Mouse (Mus musculus) midbrain, embryonic 11.5 days (tissue): ENCODE data around the gene Dpp6. TPM values are rescaled to one million over a fixed set of nuclear protein-coding genes. Genes with fewer than 3 reads are reported as not detected.
A peak's percentile ranks its signal among the peaks of the same experiment; 100 is the strongest.

Experiments used
- ATAC-seq: fragments of 200-750 bp; cut with Nextera tagmentation; 2 replicates; pipeline ENCODE4 v1.8.0; 2017; ENCODE audit warnings: moderate TSS enrichment, moderate library complexity; ENCODE audit not compliant: low FRiP score
- DNase-seq: peaks from one replicate; pipeline ENCODE4 v3.0.0; 2015; ENCODE audit warnings: low spot score; ENCODE audit errors: missing footprints
- H3K27ac ChIP-seq: fragments of 300-500 bp; sonication (generic); 2 replicates; pipeline ENCODE4 v1.5.1; 2014; ENCODE audit warnings: low read depth, low read length
- H3K27me3 ChIP-seq: fragments of 300-500 bp; sonication (generic); 2 replicates; pipeline ENCODE4 v1.6.1; 2014; ENCODE audit warnings: mild to moderate bottlenecking, low read length, moderate library complexity, mixed read lengths; ENCODE audit not compliant: control insufficient read depth, insufficient read depth
- H3K36me3 ChIP-seq: fragments of 300-500 bp; sonication (generic); 2 replicates; pipeline ENCODE4 v1.6.1; 2014; ENCODE audit warnings: mild to moderate bottlenecking, low read length, moderate library complexity, mixed read lengths; ENCODE audit not compliant: control insufficient read depth, insufficient read depth
- H3K4me1 ChIP-seq: fragments of 300-500 bp; sonication (generic); 2 replicates; pipeline ENCODE4 v1.6.1; 2014; ENCODE audit warnings: low read length; ENCODE audit not compliant: control insufficient read depth, insufficient read depth
- H3K4me2 ChIP-seq: fragments of 300-500 bp; sonication (generic); 2 replicates; pipeline ENCODE4 v1.6.1; 2014; ENCODE audit warnings: mild to moderate bottlenecking, moderate library complexity
- H3K4me3 ChIP-seq: fragments of 300-500 bp; sonication (generic); 2 replicates; pipeline ENCODE4 v1.5.1; 2014; ENCODE audit warnings: low read depth, low read length
- H3K9ac ChIP-seq: fragments of 300-500 bp; sonication (generic); 2 replicates; pipeline ENCODE4 v1.6.1; 2014; ENCODE audit warnings: low read length
- H3K9me3 ChIP-seq: fragments of 300-500 bp; sonication (generic); 2 replicates; pipeline ENCODE4 v1.6.1; 2016; ENCODE audit warnings: low read length; ENCODE audit not compliant: control insufficient read depth
- WGBS: fragments of 180-500 bp; shearing (Covaris S2); extraction: QIAGEN DNeasy Blood & Tissue Kit; methylation state at CpG from one replicate; pipeline ENCODE4 v1.1.7; 2014; 5-methylcytosine and 5-hydroxymethylcytosine counted together
- polyA plus RNA-seq: library from polyadenylated mRNA; unstranded; fragments of >200 nt; fragmentation: Nextera tagmentation; extraction: Ambion mirVana; gene quantifications from 2 replicates; pipeline ENCODE4 v1.2.1, GENCODE M21; 2014

Gene Dpp6
- polyA plus RNA-seq, 1 experiment from 2014 or later: 13.4 TPM

GRCm38 (mm10) chr5:27292236-27292635 is 475.2 kb downstream of the Dpp6 start:
- no peaks in the 10 kb centered on the region for H3K27me3 ChIP-seq
- no peaks in the 10 kb centered on the region for H3K9me3 ChIP-seq
- H3K27ac ChIP-seq: no peak overlapping the region
- no peak overlapping the region for H3K4me2 ChIP-seq
- ATAC-seq (no peak), DNase-seq (no peak)
- H3K4me3 ChIP-seq: no peak overlapping the region
- no peaks in the 10 kb centered on the region for H3K4me1 ChIP-seq
- WGBS: 85% methylated on average over 7 of the region's 7 CpGs
- no peak overlapping the region for H3K9ac ChIP-seq
- no peaks in the 10 kb centered on the region for H3K36me3 ChIP-seq

GRCm38 (mm10) chr5:27304115-27304514 is 487.1 kb downstream of the Dpp6 start:
- no peak overlapping the region for H3K27ac ChIP-seq
- no peaks in the 10 kb centered on the region for H3K9me3 ChIP-seq
- H3K27me3 ChIP-seq: no peaks in the 10 kb centered on the region
- no peaks in the 10 kb centered on the region for H3K4me1 ChIP-seq
- no peak overlapping the region for H3K4me2 ChIP-seq
- DNase-seq: no peak
- H3K4me3 ChIP-seq: no peak overlapping the region
- no peak for ATAC-seq
- H3K9ac ChIP-seq: no peak overlapping the region
- H3K36me3 ChIP-seq: no peaks in the 10 kb centered on the region
- 84% methylated on average over 2 of the region's 2 CpGs for WGBS

- ATAC-seq (0 out of 2 replicates have a peak, but pooled peaks have one; percentile 44), DNase-seq (no peak)
- Histone ChIP-seq H3K36me3 (no peaks in the 10 kb centered on the region), H3K27ac (no peak overlapping the region), H3K27me3 (no peaks in the 10 kb centered on the region), H3K4me2 (no peak overlapping the region), H3K9me3 (no peaks in the 10 kb centered on the region), H3K4me1 (no peaks in the 10 kb centered on the region), H3K9ac (no peak overlapping the region), H3K4me3 (no peak overlapping the region)
- 72% methylated on average over 4 of the region's 4 CpGs for WGBS
Observed at GRCm38 (mm10) chr5:27306497-27307152, 489.6 kb downstream of the Dpp6 start.

GRCm38 (mm10) chr5:27310217-27310616 is 493.2 kb downstream of the Dpp6 start:
- Histone ChIP-seq H3K27me3 (no peaks in the 10 kb centered on the region), H3K9ac (no peak overlapping the region), H3K4me3 (no peak overlapping the region), H3K9me3 (no peaks in the 10 kb centered on the region), H3K27ac (no peak overlapping the region), H3K4me2 (no peak overlapping the region), H3K4me1 (no peaks in the 10 kb centered on the region), H3K36me3 (no peaks in the 10 kb centered on the region)
- ATAC-seq (no peak), DNase-seq (no peak)
- whole genome bisulfite sequencing: 76% methylated on average over 2 of the region's 2 CpGs

GRCm38 (mm10) chr5:27316674-27317073 is 499.7 kb downstream of the Dpp6 start:
- Histone ChIP-seq H3K36me3 (no peaks in the 10 kb centered on the region), H3K4me3 (no peak overlapping the region), H3K27ac (no peak overlapping the region), H3K9me3 (no peaks in the 10 kb centered on the region), H3K4me2 (no peak overlapping the region), H3K27me3 (no peaks in the 10 kb centered on the region), H3K4me1 (no peaks in the 10 kb centered on the region), H3K9ac (no peak overlapping the region)
- ATAC-seq (no peak), DNase-seq (no peak)
- 64% methylated on average over 1 of the region's 1 CpGs for WGBS

- Histone ChIP-seq H3K4me1 (no peaks in the 10 kb centered on the region), H3K27me3 (no peaks in the 10 kb centered on the region), H3K36me3 (no peaks in the 10 kb centered on the region), H3K4me2 (no peak overlapping the region), H3K9ac (no peak overlapping the region), H3K4me3 (no peak overlapping the region), H3K27ac (no peak overlapping the region), H3K9me3 (no peaks in the 10 kb centered on the region)
- DNase-seq: no peak
- no peak for ATAC-seq
Observed at GRCm38 (mm10) chr5:27317264-27317663, 500.3 kb downstream of the Dpp6 start.

GRCm38 (mm10) chr5:27317832-27318231 is 500.8 kb downstream of the Dpp6 start:
- no peaks in the 10 kb centered on the region for H3K4me1 ChIP-seq
- H3K9me3 ChIP-seq: no peaks in the 10 kb centered on the region
- H3K27me3 ChIP-seq: no peaks in the 10 kb centered on the region
- H3K9ac ChIP-seq: no peak overlapping the region
- H3K36me3 ChIP-seq: no peaks in the 10 kb centered on the region
- H3K27ac ChIP-seq: no peak overlapping the region
- no peak overlapping the region for H3K4me3 ChIP-seq
- DNase-seq (no peak), ATAC-seq (no peak)
- 83% methylated on average over 1 of the region's 1 CpGs for WGBS
- no peak overlapping the region for H3K4me2 ChIP-seq

- Histone ChIP-seq H3K27ac (no peak overlapping the region), H3K4me1 (no peaks in the 10 kb centered on the region), H3K4me2 (no peak overlapping the region), H3K9me3 (no peaks in the 10 kb centered on the region), H3K27me3 (no peaks in the 10 kb centered on the region), H3K9ac (no peak overlapping the region), H3K4me3 (no peak overlapping the region), H3K36me3 (no peaks in the 10 kb centered on the region)
- no peak for ATAC-seq
- no peak for DNase-seq
- WGBS: 84% methylated on average over 4 of the region's 4 CpGs
Observed at GRCm38 (mm10) chr5:27319731-27320130, 502.7 kb downstream of the Dpp6 start.

- no peaks in the 10 kb centered on the region for H3K27me3 ChIP-seq
- no peak overlapping the region for H3K9ac ChIP-seq
- H3K36me3 ChIP-seq: no peaks in the 10 kb centered on the region
- no peak overlapping the region for H3K4me3 ChIP-seq
- H3K9me3 ChIP-seq: no peaks in the 10 kb centered on the region
- 88% methylated on average over 3 of the region's 3 CpGs for WGBS
- H3K4me2 ChIP-seq: no peak overlapping the region
- ATAC-seq: no peak
- DNase-seq: no peak
- no peaks in the 10 kb centered on the region for H3K4me1 ChIP-seq
- H3K27ac ChIP-seq: no peak overlapping the region
Observed at GRCm38 (mm10) chr5:27322895-27323792, 506.1 kb downstream of the Dpp6 start.
